Mouse (Mus musculus) liver, adult 2 months (tissue): ENCODE results near the gene Cluh.

Source experiments
- CTCF ChIP-seq: fragments of 200-500 bp; IDR thresholded peaks from 2 replicates; pipeline ENCODE4 v1.5.1; 2011; ENCODE audit warnings: low read depth, low read length, control low read depth
- POLR2A ChIP-seq: fragments of 200-500 bp; IDR thresholded peaks from 2 replicates; pipeline ENCODE4 v1.6.1; 2011; ENCODE audit warnings: low read length, control low read depth; ENCODE audit not compliant: insufficient read depth; ENCODE audit errors: extremely low read depth

GRCm38 (mm10) chr11:74660336-74660735 lies 11.0 kb downstream of the Cluh start:
- no peak for TF ChIP-seq CTCF
- TF ChIP-seq POLR2A = no peak
